Mouse (Mus musculus) lung, adult 2 months (tissue): ENCODE data around the gene Eif5a.

Source experiments
- CTCF ChIP-seq: fragments of 200-500 bp; IDR thresholded peaks from 2 replicates; pipeline ENCODE4 v1.5.1; 2011; ENCODE audit warnings: mild to moderate bottlenecking, low read length, control low read depth; ENCODE audit not compliant: insufficient read depth
- POLR2A ChIP-seq: fragments of 200-500 bp; IDR thresholded peaks from 2 replicates; pipeline ENCODE4 v1.6.1; 2011; ENCODE audit warnings: low read depth, mild to moderate bottlenecking, control low read depth, low read length, borderline replicate concordance; ENCODE audit errors: extremely low read depth

DNA sequence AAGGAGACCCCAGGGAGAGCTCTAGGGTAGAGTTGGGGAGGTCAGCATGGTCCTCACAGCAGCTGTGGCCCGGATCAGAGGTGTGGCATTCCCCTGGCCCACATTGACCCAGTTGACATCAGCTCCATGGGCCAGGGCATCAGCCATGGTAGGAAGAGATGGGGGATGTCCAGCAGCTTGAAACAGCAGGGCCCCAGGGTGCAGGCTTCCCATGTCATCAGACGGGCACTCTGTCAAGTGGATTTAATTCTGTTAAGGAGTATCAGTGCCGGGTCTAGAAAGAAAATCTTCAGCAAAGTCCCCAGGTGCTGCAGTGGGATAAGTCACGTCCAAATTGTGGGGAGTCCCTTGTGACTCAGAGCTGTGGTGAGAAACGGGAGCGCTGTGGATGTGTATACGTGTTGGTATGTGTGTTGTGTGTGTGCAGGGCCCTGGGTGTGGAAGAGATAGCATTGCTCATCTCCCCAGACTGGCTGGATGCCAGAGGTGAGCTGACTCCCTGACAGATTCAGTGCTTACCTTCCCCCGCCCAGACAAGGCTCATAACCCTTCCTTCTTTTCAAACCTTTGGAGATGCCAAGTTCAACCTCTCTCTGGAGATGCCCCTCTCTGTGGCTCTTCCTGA is 38.1 kb downstream of the Eif5a start:
- TF ChIP-seq CTCF (no peak), POLR2A (no peak)
